Mouse (Mus musculus): ENCODE data around the gene Tsc22d3.

GRCm38 (mm10) chrX:140538649-140539048 is 61.8 kb downstream of the Tsc22d3 start:
- TF ChIP-seq POLR2A (IDR thresholded peaks at IDR 0.05; ENCODE audit: borderline replicate concordance, extremely low read depth, insufficient read depth, insufficient read length, poor library complexity, severe bottlenecking) (no peak), CTCF (IDR thresholded peaks at IDR 0.05; ENCODE audit: borderline replicate concordance, extremely low read depth, insufficient read depth, insufficient read length) (no peak)
